ENCODE assay signal across 13 mouse cellular contexts in genomic region chr9:25773899-25774298, GRCm38 (mm10).
DNase-seq lines count a peak whose midpoint lies in the region; ATAC-seq lines count a peak whose summit lies in the region.
"Had no signal": no experiment of that assay in that cellular context is flagged by ENCODE, and none has a peak within 500 bp of the region (broad histone marks: within the 10 kb centered on the region; RNA-seq: fewer than 3 reads in every experiment).

No protein-coding gene starts in this region.

- no peak overlapping the region for H3K27ac ChIP-seq in midbrain, embryonic 14.5 days (replicated peaks; ENCODE audit: low read depth, low read length)
- no peak overlapping the region for H3K27ac ChIP-seq in midbrain, embryonic 13.5 days
- H3K27ac ChIP-seq in embryonic facial prominence, embryonic 12.5 days, result no peak overlapping the region
- H3K27ac ChIP-seq in stomach, embryonic 16.5 days (ENCODE audit: low read length), result no peak overlapping the region
- H3K27ac ChIP-seq: liver, embryonic 13.5 days; midbrain, embryonic 12.5 days; neural tube, embryonic 15.5 days had no signal

- H3K27me3 ChIP-seq in midbrain, embryonic 14.5 days (ENCODE audit: control insufficient read depth, insufficient read depth, low read length), result no peaks in the 10 kb centered on the region
- H3K27me3 ChIP-seq in midbrain, embryonic 13.5 days, result no peaks in the 10 kb centered on the region
- H3K27me3 ChIP-seq in embryonic facial prominence, embryonic 12.5 days, result no peaks in the 10 kb centered on the region
- H3K27me3 ChIP-seq in stomach, embryonic 16.5 days (ENCODE audit: control insufficient read depth, insufficient read depth, low read length), result no peaks in the 10 kb centered on the region
- H3K27me3 ChIP-seq: CH12.LX; liver, embryonic 13.5 days; midbrain, embryonic 12.5 days; neural tube, embryonic 15.5 days had no signal

- no peaks in the 10 kb centered on the region for H3K4me1 ChIP-seq in midbrain, embryonic 14.5 days (ENCODE audit: control insufficient read depth, insufficient read depth, low read length)
- no peaks in the 10 kb centered on the region for H3K4me1 ChIP-seq in midbrain, embryonic 13.5 days (replicated peaks)
- no peaks in the 10 kb centered on the region for H3K4me1 ChIP-seq in embryonic facial prominence, embryonic 12.5 days
- H3K4me1 ChIP-seq in stomach, embryonic 16.5 days (ENCODE audit: control insufficient read depth, insufficient read depth, low read length), result no peaks in the 10 kb centered on the region
- H3K4me1 ChIP-seq: liver, embryonic 13.5 days; midbrain, embryonic 12.5 days; neural tube, embryonic 15.5 days had no signal

- ATAC-seq in midbrain, embryonic 14.5 days (ENCODE audit: low FRiP score, low TSS enrichment), result no peak
- ATAC-seq in midbrain, embryonic 13.5 days, result no peak
- ATAC-seq in embryonic facial prominence, embryonic 12.5 days (ENCODE audit: insufficient number of reproducible peaks, insufficient read depth, low FRiP score, low TSS enrichment), result peak; percentile 41; the same call in 1 of the 2 replicates
- peak; percentile 47; the same call in 1 of the 2 replicates for ATAC-seq in stomach, embryonic 16.5 days (ENCODE audit: insufficient read depth, low FRiP score)

- H3K4me3 ChIP-seq in midbrain, embryonic 14.5 days (replicated peaks; ENCODE audit: low read depth, low read length), result no peak overlapping the region
- H3K4me3 ChIP-seq in midbrain, embryonic 13.5 days (replicated peaks), result no peak overlapping the region
- H3K4me3 ChIP-seq in embryonic facial prominence, embryonic 12.5 days, result no peak overlapping the region
- no peak overlapping the region for H3K4me3 ChIP-seq in stomach, embryonic 16.5 days (replicated peaks; ENCODE audit: low read length)
- H3K4me3 ChIP-seq: liver, embryonic 13.5 days; midbrain, embryonic 12.5 days; neural tube, embryonic 15.5 days had no signal

- 65% methylated on average over 3 of the region's 3 CpGs for WGBS in midbrain, embryonic 14.5 days
- 67% methylated on average over 3 of the region's 3 CpGs for WGBS in midbrain, embryonic 13.5 days
- 48% methylated on average over 3 of the region's 3 CpGs for WGBS in embryonic facial prominence, embryonic 12.5 days
- 34% methylated on average over 3 of the region's 3 CpGs for WGBS in stomach, embryonic 16.5 days

- peak; percentile 37 for DNase-seq in kidney, adult 9 months
- no peak for DNase-seq in kidney, postnatal 36 days
- DNase-seq in midbrain, embryonic 14.5 days, result peak; percentile 48
- no peak for DNase-seq in ovary, postnatal 14 days (ENCODE audit: low spot score)
- DNase-seq: cerebellum, adult 2 months; layer of hippocampus, postnatal 36 days; liver, embryonic 13.5 days had no signal

- H3K9me3 ChIP-seq in midbrain, embryonic 14.5 days (ENCODE audit: control insufficient read depth, low read length), result no peaks in the 10 kb centered on the region
- no peaks in the 10 kb centered on the region for H3K9me3 ChIP-seq in midbrain, embryonic 13.5 days
- no peaks in the 10 kb centered on the region for H3K9me3 ChIP-seq in embryonic facial prominence, embryonic 12.5 days
- no peaks in the 10 kb centered on the region for H3K9me3 ChIP-seq in stomach, embryonic 16.5 days (replicated peaks; ENCODE audit: control insufficient read depth, low read length)
- H3K9me3 ChIP-seq: liver, embryonic 13.5 days; midbrain, embryonic 12.5 days; neural tube, embryonic 15.5 days had no signal

- no peaks in the 10 kb centered on the region for H3K36me3 ChIP-seq in midbrain, embryonic 14.5 days (ENCODE audit: control insufficient read depth, insufficient read depth, low read length)
- no peaks in the 10 kb centered on the region for H3K36me3 ChIP-seq in midbrain, embryonic 13.5 days
- no peaks in the 10 kb centered on the region for H3K36me3 ChIP-seq in embryonic facial prominence, embryonic 12.5 days
- H3K36me3 ChIP-seq in stomach, embryonic 16.5 days (ENCODE audit: control insufficient read depth, insufficient read depth, low read length), result no peaks in the 10 kb centered on the region
- H3K36me3 ChIP-seq: liver, embryonic 13.5 days; midbrain, embryonic 12.5 days; neural tube, embryonic 15.5 days had no signal

- no peak overlapping the region for H3K9ac ChIP-seq in midbrain, embryonic 14.5 days (replicated peaks; ENCODE audit: low read length)
- H3K9ac ChIP-seq in midbrain, embryonic 13.5 days (replicated peaks), result no peak overlapping the region
- no peak overlapping the region for H3K9ac ChIP-seq in embryonic facial prominence, embryonic 12.5 days
- H3K9ac ChIP-seq in stomach, embryonic 16.5 days (ENCODE audit: low read length), result no peak overlapping the region
- H3K9ac ChIP-seq: liver, embryonic 13.5 days; midbrain, embryonic 12.5 days; neural tube, embryonic 15.5 days had no signal

- no peak overlapping the region for H3K4me2 ChIP-seq in midbrain, embryonic 14.5 days (ENCODE audit: low read length)
- H3K4me2 ChIP-seq in midbrain, embryonic 13.5 days (replicated peaks), result no peak overlapping the region
- no peak overlapping the region for H3K4me2 ChIP-seq in embryonic facial prominence, embryonic 12.5 days (replicated peaks)
- H3K4me2 ChIP-seq in stomach, embryonic 16.5 days (ENCODE audit: low read depth, low read length), result no peak overlapping the region
- H3K4me2 ChIP-seq: liver, embryonic 13.5 days; midbrain, embryonic 12.5 days; neural tube, embryonic 15.5 days had no signal

Comparison
In these comparisons a context has a peak if more than half of its experiments do, and no peak if none do; other contexts are left out.
1. DNase-seq: peak in kidney, adult 9 months (single experiment) and midbrain, embryonic 14.5 days (single experiment); none in kidney, postnatal 36 days (0 of 2) and ovary, postnatal 14 days (single experiment).
2. ATAC-seq: peak in embryonic facial prominence, embryonic 12.5 days (single experiment) and stomach, embryonic 16.5 days (single experiment); none in midbrain, embryonic 14.5 days (single experiment) and midbrain, embryonic 13.5 days (single experiment).